Mouse (Mus musculus) kidney, adult 2 months (tissue): ENCODE measurements around the gene Cyren.

Experiments used
- CTCF ChIP-seq: fragments of 200-500 bp; conservative IDR thresholded peaks from 2 replicates; pipeline ENCODE4 v1.5.1; 2011; ENCODE audit warnings: low read depth, mild to moderate bottlenecking, control low read depth, low read length, moderate library complexity, mixed read lengths; ENCODE audit not compliant: insufficient read depth, insufficient read length
- POLR2A ChIP-seq: fragments of 200-500 bp; IDR thresholded peaks from one replicate; pipeline ENCODE4 v1.6.1; 2011; ENCODE audit warnings: low read depth, low read length, control low read depth

GRCm38 (mm10) chr6:34900990-34901389, 23.1 kb upstream of the Cyren start:
- no peak for TF ChIP-seq CTCF
- no peak for TF ChIP-seq POLR2A
